8 mouse cellular contexts compared by ENCODE assay signal in the genomic region with DNA sequence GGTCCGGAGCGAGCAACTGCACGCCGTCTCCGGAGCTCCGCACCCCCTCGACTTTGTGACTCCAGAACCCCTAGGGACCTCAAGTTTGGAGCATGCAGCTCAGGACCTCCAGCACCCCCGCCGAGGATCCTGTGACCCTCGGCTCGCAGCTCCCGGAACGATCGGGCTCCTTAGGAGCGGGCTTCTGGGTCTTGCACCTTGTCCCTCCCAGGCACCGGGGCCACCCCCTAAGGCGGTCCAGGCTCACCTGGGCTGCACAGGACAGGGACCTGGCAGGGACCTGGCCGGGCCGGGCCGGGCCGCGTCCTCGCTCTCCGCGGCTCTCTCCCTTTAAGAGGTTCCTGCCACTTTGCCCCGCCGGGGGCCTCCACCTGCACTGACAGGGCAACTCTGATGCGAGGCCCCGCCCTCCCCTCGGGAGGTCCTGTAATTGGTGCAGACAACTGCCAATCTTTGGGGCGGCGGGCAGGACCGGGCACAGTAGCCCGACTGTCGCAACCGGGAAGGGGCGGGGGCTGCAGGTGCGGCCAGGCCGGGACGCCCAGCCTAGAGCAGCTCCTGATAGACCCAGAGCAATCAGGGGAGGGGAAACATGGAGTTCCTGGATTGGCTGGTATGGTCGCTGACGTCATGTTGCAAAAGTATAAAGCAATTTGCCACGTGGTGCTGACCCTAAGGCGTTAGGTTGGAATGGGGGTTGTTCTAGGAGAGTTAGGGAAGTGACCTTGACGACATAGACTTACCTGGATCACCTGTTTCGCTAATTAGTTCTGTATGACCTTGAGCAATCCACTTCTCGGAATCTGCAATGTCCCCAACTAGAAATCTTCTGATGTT. TPM values are rescaled to one million over a fixed set of nuclear protein-coding genes. Genes with fewer than 3 reads are reported as not detected.
DNase-seq lines count a peak whose midpoint lies in the region; ATAC-seq lines count a peak whose summit lies in the region.

A gene (minus strand): TSS at position 389 of the 837 bp plus-strand sequence.

- peak; percentile 99 for DNase-seq in R1 (ENCODE audit: low read depth, low spot score)
- DNase-seq in cerebellum, postnatal 25 days: peak; percentile 100
- DNase-seq in frontal cortex, postnatal 25 days (ENCODE audit: low spot score in 2 of 2): peak; percentile 94 to 97
- DNase-seq in hindbrain, embryonic 14.5 days (ENCODE audit: low spot score): peak; percentile 88
- DNase-seq in layer of hippocampus, postnatal 36 days: peak; percentile 91 to 92
- DNase-seq in lung, postnatal 36 days: peak; percentile 99
- peak; percentile 96 for DNase-seq in retina, postnatal 1 day
- DNase-seq in urinary bladder, adult 18-20 months (ENCODE audit: low spot score in 2 of 2): peak; percentile 98 to 100

- peak within 1 kb of the TSS; percentile 51 for H3K9ac ChIP-seq in hindbrain, embryonic 14.5 days

- H3K4me2 ChIP-seq in hindbrain, embryonic 14.5 days (replicated peaks): peak within 1 kb of the TSS; percentile 99

- H3K9me3 ChIP-seq in hindbrain, embryonic 14.5 days (ENCODE audit: control insufficient read depth, low read length): no peaks in the 10 kb centered on the region

- H3K4me3 ChIP-seq in hindbrain, embryonic 14.5 days (replicated peaks; ENCODE audit: low read length): peak within 1 kb of the TSS; percentile 51

- no peaks in the 10 kb centered on the region for H3K36me3 ChIP-seq in hindbrain, embryonic 14.5 days (replicated peaks; ENCODE audit: control insufficient read depth, insufficient read depth)

- no peaks in the 10 kb centered on the region for H3K27me3 ChIP-seq in hindbrain, embryonic 14.5 days (ENCODE audit: control insufficient read depth, insufficient read depth, low read length)

- peaks cover 7% of the 10 kb centered on the region; the same call in 1 of the 2 replicates for H3K4me1 ChIP-seq in hindbrain, embryonic 14.5 days (replicated peaks; ENCODE audit: control insufficient read depth, insufficient read depth, low read length)

- peak; percentile 93 for ATAC-seq in hindbrain, embryonic 14.5 days (ENCODE audit: low FRiP score)

- WGBS in hindbrain, embryonic 14.5 days: 2% methylated on average over 45 of the region's 47 CpGs

- no peak within 1 kb of the TSS for H3K27ac ChIP-seq in hindbrain, embryonic 14.5 days

RNA-seq across cellular contexts. Expression of the gene that starts here (rescaled TPM):
- polyA plus RNA-seq in hindbrain, embryonic 14.5 days (2014; fragmentation: Nextera tagmentation; extraction: Ambion mirVana): 73.3 and 82.9 TPM in 2 replicates
- 10 to 100 TPM; 16.9 to 23.7 TPM for total RNA-seq in layer of hippocampus, postnatal 36 days (2021)
